Mouse (Mus musculus) frontal cortex, postnatal 36 days (tissue): ENCODE data around the gene Hist1h2bm.

Experiments used
- DNase-seq, 2 experiments: peaks; one replicate each; pipeline ENCODE4 v3.0.0; 2022; ENCODE audit warnings: low spot score in 2 of 2

Hist1h2bm gene

GRCm38 (mm10) chr13:21727948-21728572 lies 6.2 kb downstream of the Hist1h2bm start:
- no peak for DNase-seq

GRCm38 (mm10) chr13:21729544-21729943 lies 7.7 kb downstream of the Hist1h2bm start:
- no peak for DNase-seq

- no peak for DNase-seq
These were observed 11.6 kb downstream of the Hist1h2bm start for GRCm38 (mm10) chr13:21733466-21733865.

GRCm38 (mm10) chr13:21734010-21734905 lies 12.4 kb downstream of the Hist1h2bm start:
- DNase-seq: peak; percentile 57 to 84

- peak; percentile 73 to 80 for DNase-seq
These were observed 13.3 kb downstream of the Hist1h2bm start, which contains the start of gene Hist1h4j for GRCm38 (mm10) chr13:21734906-21735767. TSS of gene Hist1h4j (plus strand) at chr13:21735064.

GRCm38 (mm10) chr13:21745006-21745405 lies 23.2 kb downstream of the Hist1h2bm start:
- no peak for DNase-seq

- DNase-seq: no peak
These were observed 27.7 kb downstream of the Hist1h2bm start for GRCm38 (mm10) chr13:21749387-21750158.

- DNase-seq: peak; percentile 91 to 95
These were observed 28.5 kb downstream of the Hist1h2bm start, which contains the start of gene Hist1h4k for GRCm38 (mm10) chr13:21750159-21751017. TSS of gene Hist1h4k (minus strand) at chr13:21750505.

GRCm38 (mm10) chr13:21751417-21751816 lies 29.6 kb downstream of the Hist1h2bm start:
- no peak for DNase-seq

GRCm38 (mm10) chr13:21751827-21752226 lies 30.0 kb downstream of the Hist1h2bm start:
- no peak for DNase-seq

GRCm38 (mm10) chr13:21752356-21752755 lies 30.5 kb downstream of the Hist1h2bm start:
- DNase-seq: no peak

GRCm38 (mm10) chr13:21753051-21753523 lies 31.2 kb downstream of the Hist1h2bm start:
- no peak for DNase-seq

- DNase-seq: peak; percentile 70 to 89
These were observed 31.9 kb downstream of the Hist1h2bm start, which contains the start of the genes Hist1h2ak and Hist1h2bn for GRCm38 (mm10) chr13:21753524-21754285. TSS of gene Hist1h2ak (minus strand) at chr13:21753827. TSS of gene Hist1h2bn (plus strand) at chr13:21754123.

- DNase-seq: peak; percentile 12 to 33
These were observed 32.6 kb downstream of the Hist1h2bm start for GRCm38 (mm10) chr13:21754294-21755001.

- no peak for DNase-seq
These were observed 33.9 kb downstream of the Hist1h2bm start for GRCm38 (mm10) chr13:21755707-21756106.
